Mouse (Mus musculus): ENCODE data around the gene Fabp2.

GRCm38 (mm10) chr3:122916191-122916680, 21.4 kb downstream of the Fabp2 start:
- no peak for TF ChIP-seq EP300 (IDR thresholded peaks at IDR 0.05; ENCODE audit: low read depth)
- TF ChIP-seq CTCF (IDR thresholded peaks at IDR 0.05; ENCODE audit: low read depth), result no peak
